Mouse (Mus musculus) heart, postnatal 10 days (tissue): Measurements from ENCODE around the gene Tbc1d23. TPM values are rescaled to one million over a fixed set of nuclear protein-coding genes. Genes with fewer than 3 reads are reported as not detected.

Experiments
- DNase-seq, 2 experiments: peaks; one replicate each; pipeline ENCODE4 v3.0.0; 2021
- intact Hi-C: fragments of 180-260 bp; cut with DNase I; formaldehyde crosslinking; loops from one replicate; pipeline ENCODE4 v1.15.1; 2025
- total RNA-seq, 2 experiments: library from RNA; stranded (reverse); gene quantifications; 2 replicates each; pipeline ENCODE4 v1.2.3; 2021

Tbc1d23 gene
- total RNA-seq, 2 experiments from 2014 or later: 31.6 to 35.2 TPM

GRCm38 (mm10) chr16:57120913-57121815, 110.1 kb downstream of the Tbc1d23 start, which contains the start of gene Tomm70a:
Tomm70a (plus strand) TSS chr16:57121703.
- intact Hi-C loops: loop anchor here (5.0 kb wide), 1 partner anchor 476 kb away; no protein-coding TSS in a partner anchor
- DNase-seq: peak; percentile 96

Other genes with a start within 250 kb of the Tbc1d23 start
- gene Tmem45a2, start 160.1 kb downstream of the Tbc1d23 start, total RNA-seq: not detected
- 10 to 100 TPM; 56.7 to 58.4 TPM for gene Tomm70a, start 109.8 kb downstream of the Tbc1d23 start, total RNA-seq
- 10 to 100 TPM; 33.4 to 34.8 TPM for gene Nit2, start 64.2 kb downstream of the Tbc1d23 start, total RNA-seq
- not detected for gene Tmem30c, start 61.4 kb upstream of the Tbc1d23 start, total RNA-seq
- 10 to 100 TPM; 51.6 to 56.2 TPM for gene Filip1l, start 121.6 kb upstream of the Tbc1d23 start, total RNA-seq